Mouse (Mus musculus) Muller cell, postnatal 12 days (primary cell): ENCODE results near the gene Mgmt.

Experiments
- DNase-seq: peaks from one replicate; pipeline ENCODE4 v3.0.0-alpha.2; 2015; ENCODE audit errors: inconsistent ontology term

The Mgmt gene

GRCm38 (mm10) chr7:136908616-136909144, 14.3 kb downstream of the Mgmt start:
- DNase-seq: no peak

GRCm38 (mm10) chr7:136912901-136913300, 18.5 kb downstream of the Mgmt start:
- DNase-seq: no peak

GRCm38 (mm10) chr7:136916021-136916420, 21.6 kb downstream of the Mgmt start:
- no peak for DNase-seq

- peak; percentile 34 for DNase-seq
Observed at GRCm38 (mm10) chr7:136920976-136921755, 26.8 kb downstream of the Mgmt start.

GRCm38 (mm10) chr7:136922230-136922629, 27.8 kb downstream of the Mgmt start:
- DNase-seq: no peak

- no peak for DNase-seq
Observed at GRCm38 (mm10) chr7:136924610-136925260, 30.3 kb downstream of the Mgmt start.

GRCm38 (mm10) chr7:136926178-136926577, 31.8 kb downstream of the Mgmt start:
- no peak for DNase-seq

- no peak for DNase-seq
Observed at GRCm38 (mm10) chr7:136930451-136930850, 36.0 kb downstream of the Mgmt start.

- no peak for DNase-seq
Observed at GRCm38 (mm10) chr7:136933367-136933766, 39.0 kb downstream of the Mgmt start.

GRCm38 (mm10) chr7:136934336-136934735, 39.9 kb downstream of the Mgmt start:
- DNase-seq: no peak

- DNase-seq: no peak
Observed at GRCm38 (mm10) chr7:136934784-136935183, 40.4 kb downstream of the Mgmt start.

- no peak for DNase-seq
Observed at GRCm38 (mm10) chr7:136938371-136938770, 44.0 kb downstream of the Mgmt start.

- DNase-seq: no peak
Observed at GRCm38 (mm10) chr7:136942414-136942813, 48.0 kb downstream of the Mgmt start.

- DNase-seq: no peak
Observed at GRCm38 (mm10) chr7:136943886-136944285, 49.5 kb downstream of the Mgmt start.

GRCm38 (mm10) chr7:136945697-136946096, 51.3 kb downstream of the Mgmt start:
- peak; percentile 7 for DNase-seq

GRCm38 (mm10) chr7:136946131-136946530, 51.7 kb downstream of the Mgmt start:
- no peak for DNase-seq

- DNase-seq: no peak
Observed at GRCm38 (mm10) chr7:136948275-136948810, 53.9 kb downstream of the Mgmt start.

GRCm38 (mm10) chr7:136952608-136953007, 58.2 kb downstream of the Mgmt start:
- no peak for DNase-seq

- DNase-seq: no peak
Observed at GRCm38 (mm10) chr7:136953251-136953650, 58.8 kb downstream of the Mgmt start.

- no peak for DNase-seq
Observed at GRCm38 (mm10) chr7:136972361-136972760, 77.9 kb downstream of the Mgmt start.

GRCm38 (mm10) chr7:136975001-136975400, 80.6 kb downstream of the Mgmt start:
- no peak for DNase-seq

- no peak for DNase-seq
Observed at GRCm38 (mm10) chr7:136997456-136997855, 103.0 kb downstream of the Mgmt start.

- no peak for DNase-seq
Observed at GRCm38 (mm10) chr7:137000703-137001102, 106.3 kb downstream of the Mgmt start.
